Mouse (Mus musculus) embryonic facial prominence, embryonic 13.5 days (tissue): ENCODE measurements around the gene Ppp1cb. TPM values are rescaled to one million over a fixed set of nuclear protein-coding genes. Genes with fewer than 3 reads are reported as not detected.

ENCODE experiments used
- ATAC-seq: fragments of 200-750 bp; cut with Nextera tagmentation; 2 replicates; pipeline ENCODE4 v1.8.0; 2017; ENCODE audit warnings: low read depth; ENCODE audit not compliant: insufficient number of reproducible peaks, insufficient read depth, low FRiP score, low TSS enrichment
- H3K27ac ChIP-seq: fragments of 300-500 bp; sonication (generic); 2 replicates; pipeline ENCODE4 v1.5.1; 2015; ENCODE audit warnings: moderate library complexity, mild to moderate bottlenecking, inconsistent platforms
- H3K27me3 ChIP-seq: fragments of 300-500 bp; sonication (generic); 2 replicates; pipeline ENCODE4 v1.6.1; 2015; ENCODE audit warnings: mild to moderate bottlenecking, inconsistent platforms
- H3K36me3 ChIP-seq: fragments of 300-500 bp; sonication (generic); 2 replicates; pipeline ENCODE4 v1.6.1; 2015; ENCODE audit warnings: mild to moderate bottlenecking, inconsistent platforms
- H3K4me1 ChIP-seq: fragments of 300-500 bp; sonication (generic); 2 replicates; pipeline ENCODE4 v1.6.1; 2015; ENCODE audit warnings: inconsistent platforms
- H3K4me2 ChIP-seq: fragments of 300-500 bp; sonication (generic); 2 replicates; pipeline ENCODE4 v1.6.1; 2015; ENCODE audit warnings: moderate library complexity, mild to moderate bottlenecking, inconsistent platforms
- H3K4me3 ChIP-seq: fragments of 300-500 bp; sonication (generic); 2 replicates; pipeline ENCODE4 v1.5.1; 2015; ENCODE audit warnings: mild to moderate bottlenecking, inconsistent platforms
- H3K9ac ChIP-seq: fragments of 300-500 bp; sonication (generic); 2 replicates; pipeline ENCODE4 v1.6.1; 2015; ENCODE audit warnings: mild to moderate bottlenecking, inconsistent platforms
- H3K9me3 ChIP-seq: fragments of 300-500 bp; sonication (generic); 2 replicates; pipeline ENCODE4 v1.6.1; 2016; ENCODE audit warnings: inconsistent platforms
- WGBS: fragments of 180-500 bp; shearing (Covaris S2); methylation state at CpG from one replicate; pipeline ENCODE4 v1.1.7; 2015; ENCODE audit warnings: mixed read lengths; 5-methylcytosine and 5-hydroxymethylcytosine counted together
- polyA plus RNA-seq: library from polyadenylated mRNA; unstranded; fragments of >200 nt; fragmentation: Nextera tagmentation; extraction: Ambion mirVana; gene quantifications from 2 replicates; pipeline ENCODE4 v1.2.1, GENCODE M21; 2015

Ppp1cb gene
- polyA plus RNA-seq, result 199 and 220 TPM in 2 replicates

- Histone ChIP-seq H3K27ac (peak within 1 kb of the TSS; percentile 99), H3K36me3 (no peaks in the 10 kb centered on the region), H3K4me1 (peaks cover 9% of the 10 kb centered on the region; the same call in 1 of the 2 replicates), H3K4me3 (peak within 1 kb of the TSS; percentile 86), H3K27me3 (no peaks in the 10 kb centered on the region), H3K4me2 (peak within 1 kb of the TSS; percentile 63), H3K9me3 (no peaks in the 10 kb centered on the region), H3K9ac (peak within 1 kb of the TSS; percentile 99)
- ATAC-seq, result peak; percentile 99
- under 1% methylated on average over 54 of the region's 54 CpGs for WGBS
Measured at GRCm38 (mm10) chr5:32458408-32459143, at the start of gene Ppp1cb. Gene Ppp1cb (plus strand): TSS chr5:32458843.

GRCm38 (mm10) chr5:32409747-32410146 lies 48.9 kb upstream of the Ppp1cb start:
- no peak overlapping the region for H3K4me2 ChIP-seq
- no peak overlapping the region for H3K4me3 ChIP-seq
- ATAC-seq, result no peak
- peaks cover 32% of the 10 kb centered on the region for H3K4me1 ChIP-seq
- H3K27ac ChIP-seq, result no peak overlapping the region
- H3K27me3 ChIP-seq, result no peaks in the 10 kb centered on the region
- H3K9ac ChIP-seq, result no peak overlapping the region
- no peaks in the 10 kb centered on the region for H3K9me3 ChIP-seq
- no peaks in the 10 kb centered on the region for H3K36me3 ChIP-seq
- 84% methylated on average over 2 of the region's 2 CpGs for WGBS

- H3K9me3 ChIP-seq, result no peaks in the 10 kb centered on the region
- H3K27ac ChIP-seq, result no peak overlapping the region
- H3K27me3 ChIP-seq, result no peaks in the 10 kb centered on the region
- no peak overlapping the region for H3K4me2 ChIP-seq
- no peak overlapping the region for H3K4me3 ChIP-seq
- 57% methylated on average over 3 of the region's 3 CpGs for WGBS
- ATAC-seq, result no peak
- H3K36me3 ChIP-seq, result no peaks in the 10 kb centered on the region
- H3K9ac ChIP-seq, result no peak overlapping the region
- peaks cover 30% of the 10 kb centered on the region for H3K4me1 ChIP-seq
Measured at GRCm38 (mm10) chr5:32410954-32411688, 47.5 kb upstream of the Ppp1cb start.

- Histone ChIP-seq H3K9ac (no peak overlapping the region), H3K4me1 (peaks cover 30% of the 10 kb centered on the region), H3K9me3 (no peaks in the 10 kb centered on the region), H3K4me2 (no peak overlapping the region), H3K4me3 (no peak overlapping the region), H3K36me3 (no peaks in the 10 kb centered on the region), H3K27ac (peak overlapping the region; percentile 85), H3K27me3 (no peaks in the 10 kb centered on the region)
- peak; percentile 86 for ATAC-seq
- 0% methylated on average over 1 of the region's 1 CpGs for WGBS
Measured at GRCm38 (mm10) chr5:32412186-32412950, 46.3 kb upstream of the Ppp1cb start.

- no peaks in the 10 kb centered on the region for H3K27me3 ChIP-seq
- peaks cover 30% of the 10 kb centered on the region for H3K4me1 ChIP-seq
- H3K4me3 ChIP-seq, result no peak overlapping the region
- WGBS, result 31% methylated on average over 2 of the region's 2 CpGs
- peak overlapping the region; percentile 85 for H3K27ac ChIP-seq
- H3K9me3 ChIP-seq, result no peaks in the 10 kb centered on the region
- no peaks in the 10 kb centered on the region for H3K36me3 ChIP-seq
- ATAC-seq, result no peak
- H3K4me2 ChIP-seq, result peak overlapping the region; percentile 7; the same call in 1 of the 2 replicates
- H3K9ac ChIP-seq, result no peak overlapping the region
Measured at GRCm38 (mm10) chr5:32413083-32413482, 45.6 kb upstream of the Ppp1cb start.

- Histone ChIP-seq H3K27me3 (no peaks in the 10 kb centered on the region), H3K4me3 (no peak overlapping the region), H3K27ac (peak overlapping the region; percentile 85), H3K4me2 (no peak overlapping the region), H3K36me3 (no peaks in the 10 kb centered on the region), H3K9ac (no peak overlapping the region), H3K4me1 (peaks cover 30% of the 10 kb centered on the region), H3K9me3 (no peaks in the 10 kb centered on the region)
- WGBS, result 51% methylated on average over 2 of the region's 2 CpGs
- no peak for ATAC-seq
Measured at GRCm38 (mm10) chr5:32413569-32413968, 45.1 kb upstream of the Ppp1cb start.

GRCm38 (mm10) chr5:32414461-32414985 lies 44.1 kb upstream of the Ppp1cb start:
- Histone ChIP-seq H3K36me3 (no peaks in the 10 kb centered on the region), H3K4me2 (no peak overlapping the region), H3K4me1 (peaks cover 30% of the 10 kb centered on the region), H3K9me3 (no peaks in the 10 kb centered on the region), H3K4me3 (no peak overlapping the region), H3K9ac (no peak overlapping the region), H3K27me3 (no peaks in the 10 kb centered on the region), H3K27ac (no peak overlapping the region)
- ATAC-seq, result no peak
- 81% methylated on average over 5 of the region's 5 CpGs for WGBS

- no peaks in the 10 kb centered on the region for H3K27me3 ChIP-seq
- 86% methylated on average over 6 of the region's 6 CpGs for WGBS
- no peak overlapping the region for H3K4me3 ChIP-seq
- no peak overlapping the region for H3K4me2 ChIP-seq
- no peak overlapping the region for H3K9ac ChIP-seq
- H3K36me3 ChIP-seq, result no peaks in the 10 kb centered on the region
- H3K4me1 ChIP-seq, result peaks cover 30% of the 10 kb centered on the region
- H3K27ac ChIP-seq, result no peak overlapping the region
- no peak for ATAC-seq
- H3K9me3 ChIP-seq, result no peaks in the 10 kb centered on the region
Measured at GRCm38 (mm10) chr5:32415554-32415953, 43.1 kb upstream of the Ppp1cb start.

GRCm38 (mm10) chr5:32416881-32417280 lies 41.8 kb upstream of the Ppp1cb start:
- Histone ChIP-seq H3K36me3 (no peaks in the 10 kb centered on the region), H3K27me3 (no peaks in the 10 kb centered on the region), H3K4me1 (peaks cover 30% of the 10 kb centered on the region), H3K27ac (no peak overlapping the region), H3K9ac (no peak overlapping the region), H3K4me3 (no peak overlapping the region), H3K9me3 (no peaks in the 10 kb centered on the region), H3K4me2 (no peak overlapping the region)
- ATAC-seq, result no peak
- 35% methylated on average over 4 of the region's 4 CpGs for WGBS

- Histone ChIP-seq H3K27ac (no peak overlapping the region), H3K9me3 (no peaks in the 10 kb centered on the region), H3K36me3 (no peaks in the 10 kb centered on the region), H3K4me2 (no peak overlapping the region), H3K4me1 (no peaks in the 10 kb centered on the region), H3K9ac (no peak overlapping the region), H3K4me3 (no peak overlapping the region), H3K27me3 (no peaks in the 10 kb centered on the region)
- ATAC-seq, result no peak
- 33% methylated on average over 15 of the region's 15 CpGs for WGBS
Measured at GRCm38 (mm10) chr5:32422081-32422589, 36.5 kb upstream of the Ppp1cb start.

GRCm38 (mm10) chr5:32423339-32424046 lies 35.1 kb upstream of the Ppp1cb start:
- Histone ChIP-seq H3K36me3 (no peaks in the 10 kb centered on the region), H3K27me3 (no peaks in the 10 kb centered on the region), H3K9ac (no peak overlapping the region), H3K4me3 (no peak overlapping the region), H3K27ac (no peak overlapping the region), H3K4me2 (no peak overlapping the region), H3K4me1 (no peaks in the 10 kb centered on the region), H3K9me3 (no peaks in the 10 kb centered on the region)
- WGBS, result 68% methylated on average over 11 of the region's 11 CpGs
- ATAC-seq, result no peak
